Mouse (Mus musculus): ENCODE data around the gene Adam33. TPM values are rescaled to one million over a fixed set of nuclear protein-coding genes. Genes with fewer than 3 reads are reported as not detected.

Gene Adam33
- polyA plus RNA-seq, 1 experiment, result 23.3 TPM

GRCm38 (mm10) chr2:131059781-131060540 lies 3.7 kb downstream of the Adam33 start:
- TF ChIP-seq CTCF (IDR thresholded peaks at IDR 0.05; ENCODE audit: borderline replicate concordance, insufficient read depth, low read length), result no peak
- no peak for TF ChIP-seq POLR2A (IDR thresholded peaks at IDR 0.05; ENCODE audit: low read depth, low read length)
- peak overlapping the region; percentile 35 for H3K27ac ChIP-seq (ENCODE audit: insufficient read depth, low read length)

GRCm38 (mm10) chr2:131059377-131059776 lies 4.2 kb downstream of the Adam33 start:
- peak overlapping the region; percentile 35; the same call in 1 of the 2 replicates for H3K27ac ChIP-seq (ENCODE audit: insufficient read depth, low read length)
- no peak overlapping the region for H3K4me3 ChIP-seq (ENCODE audit: insufficient read depth, low read length)
- H3K4me1 ChIP-seq (ENCODE audit: control insufficient read depth, insufficient read depth, low read length), result peaks cover 9% of the 10 kb centered on the region
- TF ChIP-seq CTCF (IDR thresholded peaks at IDR 0.05; ENCODE audit: borderline replicate concordance, insufficient read depth, low read length) (no peak), POLR2A (IDR thresholded peaks at IDR 0.05; ENCODE audit: low read depth, low read length) (no peak)

More at GRCm38 (mm10) chr2:131059781-131060540, 3.7 kb downstream of the Adam33 start:
- H3K4me1 ChIP-seq (ENCODE audit: control insufficient read depth, insufficient read depth, low read length), result peaks cover 9% of the 10 kb centered on the region; the same call in 1 of the 2 replicates
- no peak overlapping the region for H3K4me3 ChIP-seq (ENCODE audit: insufficient read depth, low read length)

- no peak overlapping the region for H3K27ac ChIP-seq (ENCODE audit: insufficient read depth, low read length)
Observed at GRCm38 (mm10) chr2:131058672-131059071, 4.9 kb downstream of the Adam33 start.

GRCm38 (mm10) chr2:131056191-131056590 lies 7.4 kb downstream of the Adam33 start:
- Histone ChIP-seq H3K27ac (ENCODE audit: insufficient read depth, low read length) (no peak overlapping the region), H3K4me3 (ENCODE audit: insufficient read depth, low read length) (no peak overlapping the region), H3K4me1 (ENCODE audit: control insufficient read depth, insufficient read depth, low read length) (peaks cover 11% of the 10 kb centered on the region)
- TF ChIP-seq POLR2A (IDR thresholded peaks at IDR 0.05; ENCODE audit: low read depth, low read length) (no peak), CTCF (IDR thresholded peaks at IDR 0.05; ENCODE audit: borderline replicate concordance, insufficient read depth, low read length) (peak; percentile 63)

More at GRCm38 (mm10) chr2:131058672-131059071, 4.9 kb downstream of the Adam33 start:
- TF ChIP-seq POLR2A (IDR thresholded peaks at IDR 0.05; ENCODE audit: low read depth, low read length), result no peak
- no peak for TF ChIP-seq CTCF (IDR thresholded peaks at IDR 0.05; ENCODE audit: borderline replicate concordance, insufficient read depth, low read length)
- Histone ChIP-seq H3K4me3 (ENCODE audit: insufficient read depth, low read length) (no peak overlapping the region), H3K4me1 (ENCODE audit: control insufficient read depth, insufficient read depth, low read length) (peaks cover 13% of the 10 kb centered on the region)

- H3K4me1 ChIP-seq (ENCODE audit: control insufficient read depth, insufficient read depth, low read length), result peaks cover 11% of the 10 kb centered on the region; the same call in 1 of the 2 replicates
- H3K4me3 ChIP-seq (ENCODE audit: insufficient read depth, low read length), result no peak overlapping the region
- H3K27ac ChIP-seq (ENCODE audit: insufficient read depth, low read length), result no peak overlapping the region
- TF ChIP-seq POLR2A (IDR thresholded peaks at IDR 0.05; ENCODE audit: low read depth, low read length) (no peak), CTCF (IDR thresholded peaks at IDR 0.05; ENCODE audit: borderline replicate concordance, insufficient read depth, low read length) (peak; percentile 74)
Observed at GRCm38 (mm10) chr2:131055631-131056030, 8.0 kb downstream of the Adam33 start.

GRCm38 (mm10) chr2:131054646-131055264 lies 8.9 kb downstream of the Adam33 start:
- TF ChIP-seq POLR2A (IDR thresholded peaks at IDR 0.05; ENCODE audit: low read depth, low read length) (no peak), CTCF (IDR thresholded peaks at IDR 0.05; ENCODE audit: borderline replicate concordance, insufficient read depth, low read length) (no peak)

GRCm38 (mm10) chr2:131053851-131054645 lies 9.6 kb downstream of the Adam33 start:
- no peak overlapping the region for H3K4me3 ChIP-seq (ENCODE audit: insufficient read depth, low read length)
- peaks cover 4% of the 10 kb centered on the region; the same call in 1 of the 2 replicates for H3K4me1 ChIP-seq (ENCODE audit: control insufficient read depth, insufficient read depth, low read length)
- TF ChIP-seq POLR2A (IDR thresholded peaks at IDR 0.05; ENCODE audit: low read depth, low read length) (no peak), CTCF (IDR thresholded peaks at IDR 0.05; ENCODE audit: borderline replicate concordance, insufficient read depth, low read length) (no peak)
- H3K27ac ChIP-seq (ENCODE audit: insufficient read depth, low read length), result no peak overlapping the region

More at GRCm38 (mm10) chr2:131054646-131055264, 8.9 kb downstream of the Adam33 start:
- Histone ChIP-seq H3K27ac (ENCODE audit: insufficient read depth, low read length) (no peak overlapping the region), H3K4me1 (ENCODE audit: control insufficient read depth, insufficient read depth, low read length) (peaks cover 7% of the 10 kb centered on the region; the same call in 1 of the 2 replicates), H3K4me3 (ENCODE audit: insufficient read depth, low read length) (no peak overlapping the region)

- H3K4me3 ChIP-seq (ENCODE audit: insufficient read depth, low read length), result no peak overlapping the region
- no peak overlapping the region for H3K27ac ChIP-seq (ENCODE audit: insufficient read depth, low read length)
- no peak for TF ChIP-seq CTCF (IDR thresholded peaks at IDR 0.05; ENCODE audit: borderline replicate concordance, insufficient read depth, low read length)
- no peak for TF ChIP-seq POLR2A (IDR thresholded peaks at IDR 0.05; ENCODE audit: low read depth, low read length)
- H3K4me1 ChIP-seq (ENCODE audit: control insufficient read depth, insufficient read depth, low read length), result peaks cover 4% of the 10 kb centered on the region; the same call in 1 of the 2 replicates
Observed at GRCm38 (mm10) chr2:131052862-131053418, 10.7 kb downstream of the Adam33 start.

- Histone ChIP-seq H3K4me1 (ENCODE audit: control insufficient read depth, insufficient read depth, low read length) (peaks cover 4% of the 10 kb centered on the region; the same call in 1 of the 2 replicates), H3K4me3 (ENCODE audit: insufficient read depth, low read length) (no peak overlapping the region), H3K27ac (ENCODE audit: insufficient read depth, low read length) (no peak overlapping the region)
- TF ChIP-seq POLR2A (IDR thresholded peaks at IDR 0.05; ENCODE audit: low read depth, low read length), result no peak
- TF ChIP-seq CTCF (IDR thresholded peaks at IDR 0.05; ENCODE audit: borderline replicate concordance, insufficient read depth, low read length), result no peak
Observed at GRCm38 (mm10) chr2:131052043-131052442, 11.6 kb downstream of the Adam33 start.

All from embryonic fibroblast, embryonic 13.5 days (primary cell).